8 mouse cellular contexts compared by ENCODE assay signal in the genomic region with DNA sequence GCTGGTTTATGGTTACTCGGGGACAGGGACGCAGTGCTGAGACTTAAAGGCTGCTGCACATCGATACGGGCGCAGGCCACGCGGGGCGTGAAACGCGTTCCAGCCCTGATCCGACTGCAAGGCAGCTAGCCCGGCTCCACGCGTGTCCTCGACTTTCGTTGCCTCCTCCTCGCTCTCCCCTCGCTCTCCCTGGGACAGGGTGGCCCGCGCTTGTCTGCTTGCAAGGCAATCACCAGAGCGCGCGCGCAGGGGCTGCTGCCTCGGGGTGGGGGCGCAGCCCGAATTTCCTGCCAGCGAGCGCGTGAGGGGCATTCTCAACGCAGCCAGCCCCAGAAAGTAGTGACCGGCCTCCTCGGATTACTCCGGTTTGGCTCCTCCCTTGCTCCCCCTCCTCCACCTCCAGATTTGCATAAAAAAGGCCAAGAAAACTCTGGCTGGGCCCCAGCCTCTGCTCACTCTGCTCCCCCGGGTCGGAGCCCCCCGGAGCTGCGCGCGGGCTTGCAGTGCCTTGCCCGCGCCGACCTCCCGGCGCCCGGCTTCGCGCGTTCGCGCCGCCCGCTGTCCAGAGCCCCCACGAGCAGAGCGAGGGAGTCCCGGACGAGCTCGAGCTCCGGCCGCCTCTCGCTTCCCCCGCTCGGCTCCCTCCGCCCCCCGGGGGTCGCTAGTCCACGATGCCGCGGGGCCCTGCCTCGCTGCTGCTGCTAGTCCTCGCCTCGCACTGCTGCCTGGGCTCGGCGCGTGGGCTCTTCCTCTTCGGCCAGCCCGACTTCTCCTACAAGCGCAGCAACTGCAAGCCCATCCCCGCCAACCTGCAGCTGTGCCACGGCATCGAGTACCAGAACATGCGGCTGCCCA. TPM values are rescaled to one million over a fixed set of nuclear protein-coding genes. Genes with fewer than 3 reads are reported as not detected.
A peak's percentile ranks its signal among the peaks of the same experiment; 100 is the strongest.
DNase-seq lines count a peak whose midpoint lies in the region; ATAC-seq and TF ChIP-seq lines count a peak whose summit lies in the region.

Gene Sfrp2 (plus strand): TSS at position 451 of the 855 bp plus-strand sequence.

- no peaks in the 10 kb centered on the region for H3K9me3 ChIP-seq in forebrain, postnatal 0 days (ENCODE audit: low read length)
- H3K9me3 ChIP-seq in liver, embryonic 16.5 days (replicated peaks; ENCODE audit: control insufficient read depth, low read length) = no peaks in the 10 kb centered on the region

- H3K4me3 ChIP-seq in layer of hippocampus, adult 2 months = peak within 1 kb of the TSS; percentile 54
- H3K4me3 ChIP-seq in forebrain, postnatal 0 days (ENCODE audit: low read depth, low read length) = peak within 1 kb of the TSS; percentile 61
- H3K4me3 ChIP-seq in liver, embryonic 16.5 days (ENCODE audit: low read depth, low read length) = peak within 1 kb of the TSS; percentile 46

- no peak for TF ChIP-seq CTCF in layer of hippocampus, adult 2 months (conservative IDR thresholded peaks at IDR 0.05)
- TF ChIP-seq CTCF in forebrain, postnatal 0 days (IDR thresholded peaks at IDR 0.05; ENCODE audit: low read depth) = no peak; the same call in 1 of the 2 replicates

- no peaks in the 10 kb centered on the region for H3K36me3 ChIP-seq in forebrain, postnatal 0 days (ENCODE audit: insufficient read depth)
- no peaks in the 10 kb centered on the region for H3K36me3 ChIP-seq in liver, embryonic 16.5 days (ENCODE audit: control insufficient read depth, insufficient read depth)

- H3K9ac ChIP-seq in forebrain, postnatal 0 days = peak within 1 kb of the TSS; percentile 60
- no peak within 1 kb of the TSS for H3K9ac ChIP-seq in liver, embryonic 16.5 days (ENCODE audit: low read depth, low read length)

- no peak within 1 kb of the TSS for H3K27ac ChIP-seq in layer of hippocampus, adult 2 months
- H3K27ac ChIP-seq in forebrain, postnatal 0 days (ENCODE audit: low read depth, low read length) = peak within 1 kb of the TSS; percentile 40; the same call in 1 of the 2 replicates
- no peak within 1 kb of the TSS for H3K27ac ChIP-seq in liver, embryonic 16.5 days (ENCODE audit: low read length)

- ATAC-seq in forebrain, postnatal 0 days = peak; percentile 68
- no peak for ATAC-seq in liver, embryonic 16.5 days (ENCODE audit: low read depth)

- DNase-seq in layer of hippocampus, adult 2 months (ENCODE audit: low spot score in 2 of 2) = no peak
- no peak for DNase-seq in layer of hippocampus, adult 18-20 months (ENCODE audit: low spot score in 2 of 2)
- DNase-seq in adrenal gland, postnatal 14 days = peak; percentile 55
- DNase-seq in forebrain, postnatal 0 days = peak; percentile 75
- DNase-seq in induced T-regulatory cell, adult 2 months (ENCODE audit: low read depth) = peak; percentile 7
- peak; percentile 59 to 68 for DNase-seq in right cerebral cortex, postnatal 10 days (ENCODE audit: low spot score in 2 of 2)
- no peak for DNase-seq in spleen, postnatal 14 days (ENCODE audit: low spot score in 2 of 2)

- WGBS in forebrain, postnatal 0 days = 1% methylated on average over 80 of the region's 82 CpGs
- under 1% methylated on average over 82 of the region's 82 CpGs for WGBS in liver, embryonic 16.5 days (ENCODE audit: insufficient replicate concordance)

- H3K4me1 ChIP-seq in forebrain, postnatal 0 days (ENCODE audit: insufficient read depth) = peaks cover 10% of the 10 kb centered on the region; the same call in 1 of the 2 replicates
- no peaks in the 10 kb centered on the region; the same call in 1 of the 2 replicates for H3K4me1 ChIP-seq in liver, embryonic 16.5 days (ENCODE audit: control insufficient read depth, low read depth, low read length)

- no peaks in the 10 kb centered on the region; the same call in 1 of the 2 replicates for H3K27me3 ChIP-seq in forebrain, postnatal 0 days (ENCODE audit: insufficient read depth, low read length)
- peaks cover 55% of the 10 kb centered on the region for H3K27me3 ChIP-seq in liver, embryonic 16.5 days (ENCODE audit: control insufficient read depth, insufficient read depth, low read depth, low read length)

- H3K4me2 ChIP-seq in forebrain, postnatal 0 days (ENCODE audit: low read depth) = peak within 1 kb of the TSS; percentile 98
- H3K4me2 ChIP-seq in liver, embryonic 16.5 days (ENCODE audit: low read depth, low read length) = peak within 1 kb of the TSS; percentile 62

RNA-seq across cellular contexts. Expression of gene Sfrp2, which starts in this region (rescaled TPM):
- total RNA-seq in layer of hippocampus, adult 2 months (2021) = 1 to 10 TPM in 1 of 2 experiments, under 1 TPM in 1; 0.90 to 1.2 TPM
- 1 to 10 TPM; 1.7 to 2.3 TPM for total RNA-seq in layer of hippocampus, adult 18-20 months (2021)
- 10.6 and 10.7 TPM in 2 replicates for total RNA-seq in adrenal gland, postnatal 14 days (2021)
- total RNA-seq in forebrain, postnatal 0 days (2014; rRNA removed) = 13.8 and 26.3 TPM in 2 replicates
- polyA plus RNA-seq in forebrain, postnatal 0 days (2015; fragmentation: Nextera tagmentation; extraction: Ambion mirVana) = 20.1 and 24.2 TPM in 2 replicates
- 2.2 and 3.2 TPM in 2 replicates for polyA plus RNA-seq in liver, embryonic 16.5 days (2015; fragmentation: Nextera tagmentation; extraction: Ambion mirVana)

Comparison
In these comparisons a context has a peak if more than half of its experiments do, and no peak if none do; other contexts are left out.
1. DNase-seq: peak in adrenal gland, postnatal 14 days (single experiment), forebrain, postnatal 0 days (single experiment), induced T-regulatory cell, adult 2 months (single experiment) and right cerebral cortex, postnatal 10 days (2 of 2); none in layer of hippocampus, adult 2 months (0 of 2), layer of hippocampus, adult 18-20 months (0 of 2) and spleen, postnatal 14 days (0 of 2).
2. Peak in every context shown above with its lines, with median percentiles within 50 percentile points of each other: H3K4me3 ChIP-seq.